Mouse (Mus musculus): ENCODE data around the gene Fam180a.

Gene Fam180a

DNA sequence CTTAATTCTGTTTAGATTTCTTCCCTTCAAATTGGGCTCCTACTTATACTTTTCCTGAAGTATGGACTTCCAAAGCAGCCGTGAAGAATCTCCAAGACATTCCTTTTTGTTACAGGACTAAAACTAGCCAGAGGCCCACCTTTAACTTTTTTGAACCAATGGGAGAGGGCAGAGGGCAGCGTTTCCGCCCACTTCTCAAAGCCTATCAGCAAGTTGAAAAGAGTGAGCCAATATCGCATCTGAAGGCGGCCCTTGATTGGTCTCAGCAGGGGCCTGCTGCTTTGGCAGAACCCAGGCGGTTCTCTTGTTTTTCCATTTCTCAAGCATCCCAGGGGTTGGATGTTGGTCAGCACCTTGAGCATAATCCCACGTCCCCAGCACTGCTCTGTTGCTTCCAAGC, 17.9 kb downstream of the Fam180a start, which contains the start of gene Slc13a4:
Gene Slc13a4, minus strand, starts transcription at position 95 of the 400 bp plus-strand sequence.
- no peak for DNase-seq

- no peak for DNase-seq
These were observed 18.8 kb downstream of the Fam180a start for GRCm38 (mm10) chr6:35307136-35307535.

DNA sequence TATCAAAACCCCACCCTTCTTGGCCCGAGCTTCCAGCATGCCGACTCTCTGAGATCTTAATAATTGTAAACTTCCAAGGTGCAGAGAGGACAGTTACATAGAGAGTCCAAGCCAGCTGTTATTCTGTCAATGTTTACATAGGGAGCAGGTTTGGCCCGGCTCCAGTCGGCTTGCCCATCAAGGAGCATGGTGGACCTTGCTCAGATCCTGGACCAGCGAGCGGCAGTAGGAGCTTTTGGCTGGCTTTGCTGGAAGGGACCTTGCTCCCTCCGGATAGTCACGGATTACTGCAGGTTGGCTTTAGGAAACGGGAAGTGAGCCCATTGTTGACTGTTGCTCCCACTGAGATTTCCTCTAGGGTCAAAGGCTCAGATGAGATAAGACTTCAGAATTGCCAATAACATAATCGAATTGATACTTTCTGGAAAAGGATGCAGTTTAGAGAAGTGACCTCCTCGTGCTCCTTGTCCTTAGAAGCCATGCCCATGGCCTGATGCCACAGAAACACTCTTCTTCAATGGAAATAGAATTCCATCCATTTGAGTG, 22.5 kb downstream of the Fam180a start:
- DNase-seq, result no peak

GRCm38 (mm10) chr6:35302581-35302980, 23.4 kb downstream of the Fam180a start:
- DNase-seq, result no peak

GRCm38 (mm10) chr6:35298323-35298722, 27.6 kb downstream of the Fam180a start:
- no peak for DNase-seq

GRCm38 (mm10) chr6:35297516-35298227, 28.3 kb downstream of the Fam180a start:
- DNase-seq, result no peak

- DNase-seq, result peak; percentile 13 to 14
These were observed 28.9 kb downstream of the Fam180a start for GRCm38 (mm10) chr6:35297001-35297400.

DNA sequence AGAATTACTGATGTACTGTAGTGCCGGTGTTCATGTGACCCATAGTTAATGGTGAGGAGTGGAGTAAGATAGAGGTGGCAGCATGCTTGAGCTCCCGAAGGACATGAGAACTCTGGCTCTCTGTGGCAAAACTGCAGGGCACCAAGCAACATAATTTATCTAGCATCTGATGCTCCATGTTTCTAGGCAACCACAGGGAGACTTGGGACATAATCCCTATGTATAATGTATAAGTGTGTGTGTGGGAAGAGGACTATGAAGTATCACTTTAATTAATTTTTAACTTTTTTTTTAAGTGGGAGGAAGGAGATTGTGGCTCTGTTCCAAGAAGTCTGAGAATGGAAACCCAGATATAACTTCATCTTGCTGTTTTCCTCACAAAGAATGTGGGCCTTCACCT, 31.0 kb downstream of the Fam180a start:
- DNase-seq, result no peak

DNA sequence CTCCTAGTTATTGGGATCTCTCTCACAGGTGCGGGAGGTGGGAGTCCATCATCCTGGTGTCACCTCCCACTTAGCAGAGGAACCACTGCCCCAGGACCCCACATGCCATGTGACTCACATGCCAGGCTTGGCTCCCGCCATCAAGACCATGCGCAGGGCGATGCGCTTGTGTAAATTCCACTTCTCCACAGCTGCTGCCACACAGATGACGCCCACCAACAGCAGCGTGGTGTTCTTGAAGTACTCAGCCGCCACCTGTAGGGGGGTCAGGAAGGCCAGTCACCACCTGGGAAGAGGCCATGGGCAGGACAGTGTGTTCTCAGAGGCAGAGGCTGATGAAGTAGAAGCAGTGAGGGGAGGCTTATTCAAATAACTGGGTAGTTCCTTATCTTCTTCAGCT, 36.3 kb downstream of the Fam180a start:
- no peak for DNase-seq

DNA sequence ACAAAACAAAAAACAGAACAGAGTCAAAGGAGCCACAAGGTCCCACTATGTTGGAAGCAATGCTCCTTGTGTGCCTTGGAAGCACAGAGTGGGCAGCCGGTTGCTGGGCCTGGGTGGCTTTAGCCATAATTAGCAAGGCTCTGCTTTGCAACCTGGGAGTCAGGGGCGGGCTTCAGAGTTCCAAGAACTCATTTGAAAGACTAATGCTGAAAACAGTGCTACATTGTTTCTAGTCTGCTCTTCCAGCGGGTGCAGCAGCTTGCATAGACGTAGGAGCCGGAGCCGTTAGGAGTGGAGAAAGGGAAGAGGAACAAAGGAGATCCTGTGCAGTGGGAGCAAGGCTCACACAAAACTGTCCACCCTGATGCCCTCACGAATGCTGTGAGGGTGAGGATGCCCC, 37.0 kb downstream of the Fam180a start:
- no peak for DNase-seq

DNA sequence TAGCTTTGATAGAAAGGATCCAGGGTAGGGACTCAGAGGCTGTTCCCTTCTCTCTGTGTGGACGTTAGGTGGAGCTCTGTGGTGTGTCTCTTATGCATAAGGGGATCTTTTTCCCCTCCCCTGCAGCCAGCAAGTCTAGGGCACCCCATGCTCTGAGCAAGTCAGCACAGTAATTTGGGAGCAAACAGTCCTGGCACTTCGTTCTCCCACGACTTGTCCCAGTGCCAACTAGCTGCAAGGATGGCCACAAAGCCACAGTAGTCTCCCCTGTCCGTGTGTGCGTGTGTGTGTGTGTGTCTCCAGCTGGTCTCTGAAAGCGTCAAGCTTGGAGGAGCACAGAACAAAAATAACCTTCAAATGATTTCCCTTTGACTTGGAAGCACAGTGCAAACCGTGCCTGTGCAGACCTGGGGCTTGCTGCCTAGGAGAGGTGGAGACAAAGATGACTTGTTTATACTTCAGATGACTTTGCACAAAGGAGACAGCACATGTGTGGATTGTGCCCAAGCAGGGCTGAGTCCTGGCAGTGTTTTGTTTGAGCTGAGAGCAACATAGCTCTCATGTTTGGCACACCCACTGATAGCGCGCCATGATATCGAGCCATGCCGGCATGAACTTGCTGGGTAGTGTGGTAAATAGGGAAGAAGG, 37.7 kb downstream of the Fam180a start:
- DNase-seq, result peak; percentile 9 to 19

- no peak for DNase-seq
These were observed 46.6 kb downstream of the Fam180a start for GRCm38 (mm10) chr6:35279306-35279705.

GRCm38 (mm10) chr6:35277903-35278587, 47.9 kb downstream of the Fam180a start:
- DNase-seq, result no peak

DNA sequence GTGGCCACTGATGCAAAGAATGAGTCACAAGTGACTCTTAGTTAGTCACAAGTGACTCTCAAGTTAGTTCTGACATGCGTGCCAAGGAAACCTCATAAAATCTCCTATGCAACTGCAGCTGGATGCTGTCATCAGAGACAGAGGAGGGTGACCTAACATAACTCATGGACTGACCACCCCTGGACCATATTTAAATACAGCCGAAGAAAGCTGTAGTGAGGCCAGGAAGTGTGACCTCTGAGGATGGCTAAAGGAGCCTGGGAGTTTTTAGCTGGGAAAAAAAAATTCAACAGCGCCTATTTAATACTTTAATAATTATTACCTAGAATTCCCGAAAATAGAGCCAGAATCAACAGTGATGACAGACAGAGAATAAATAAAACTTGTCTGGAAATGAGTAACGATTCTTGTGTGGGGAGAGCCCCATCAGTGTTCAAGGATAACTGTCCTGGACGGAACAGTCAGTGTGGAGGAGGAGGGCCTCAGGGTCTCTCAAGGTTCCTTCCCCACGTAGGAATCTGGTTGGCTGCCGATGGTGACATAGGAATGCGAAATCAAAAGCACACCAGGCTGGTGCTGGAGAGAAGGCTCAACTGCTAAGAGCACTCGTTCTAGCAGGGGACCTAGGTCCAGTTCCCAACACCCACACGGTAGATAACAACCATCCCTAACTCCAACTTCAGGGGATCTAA, 52.4 kb downstream of the Fam180a start:
- DNase-seq, result no peak

GRCm38 (mm10) chr6:35271868-35272765, 53.8 kb downstream of the Fam180a start:
- no peak for DNase-seq

DNA sequence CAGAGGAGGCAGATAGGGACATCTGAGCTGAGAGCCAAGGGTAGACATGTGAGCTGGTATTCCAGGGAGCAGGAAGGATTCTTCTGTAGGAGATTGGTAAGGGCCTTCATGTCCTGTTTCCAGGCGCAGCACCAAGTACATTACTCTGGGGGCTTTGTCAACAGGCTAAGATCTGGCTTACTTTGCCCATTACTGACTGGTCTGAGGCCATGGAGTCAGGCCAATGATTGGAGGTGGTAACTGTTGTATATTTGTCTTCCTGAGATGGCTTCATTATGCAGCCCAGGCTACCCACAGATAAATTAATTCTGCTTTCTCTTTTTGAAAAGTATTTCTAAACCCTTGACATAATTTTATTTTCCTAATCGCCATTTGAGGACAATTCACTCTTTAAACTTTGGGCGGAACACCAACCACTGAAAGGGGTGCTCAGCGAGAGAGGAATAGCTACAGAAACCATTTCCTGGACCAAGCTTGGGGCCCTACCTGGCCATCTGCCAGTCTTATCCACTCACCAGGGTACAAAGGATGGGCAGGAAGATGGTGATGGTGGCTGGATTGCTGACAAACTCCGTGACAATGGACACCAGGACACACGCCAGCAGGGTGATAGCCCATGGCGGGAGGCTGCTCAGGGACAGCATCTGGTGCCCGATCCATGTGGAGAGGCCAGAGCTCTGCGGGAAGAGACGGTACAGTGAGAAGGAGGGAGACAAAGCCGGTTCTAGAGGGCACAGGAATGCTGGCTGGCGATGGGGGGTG, 54.7 kb downstream of the Fam180a start:
- peak; percentile 26 to 48 for DNase-seq

- no peak for DNase-seq
These were observed 56.3 kb downstream of the Fam180a start for GRCm38 (mm10) chr6:35269643-35270042.

- DNase-seq, result no peak
These were observed 57.2 kb downstream of the Fam180a start for GRCm38 (mm10) chr6:35268711-35269110.

- DNase-seq, result no peak
These were observed 60.2 kb downstream of the Fam180a start for GRCm38 (mm10) chr6:35265580-35266278.
